Mouse (Mus musculus) lung, postnatal 25 days (tissue): ENCODE data around the gene Carmil3.

Experiments
- DNase-seq: peaks from one replicate; pipeline ENCODE4 v3.0.0; 2022; ENCODE audit warnings: low spot score

The Carmil3 gene

GRCm38 (mm10) chr14:55542268-55542667, 51.8 kb downstream of the Carmil3 start:
- DNase-seq: no peak

- no peak for DNase-seq
These were observed 53.9 kb downstream of the Carmil3 start for GRCm38 (mm10) chr14:55544334-55544733.

GRCm38 (mm10) chr14:55550191-55550590, 59.7 kb downstream of the Carmil3 start:
- no peak for DNase-seq

- no peak for DNase-seq
These were observed 60.9 kb downstream of the Carmil3 start for GRCm38 (mm10) chr14:55551347-55551746.

GRCm38 (mm10) chr14:55551794-55552193, 61.3 kb downstream of the Carmil3 start:
- DNase-seq: no peak

- DNase-seq: no peak
These were observed 64.2 kb downstream of the Carmil3 start for GRCm38 (mm10) chr14:55554635-55555034.

GRCm38 (mm10) chr14:55555788-55556187, 65.3 kb downstream of the Carmil3 start:
- DNase-seq: no peak

GRCm38 (mm10) chr14:55557003-55557402, 66.6 kb downstream of the Carmil3 start:
- DNase-seq: peak; percentile 93

GRCm38 (mm10) chr14:55557587-55557986, 67.1 kb downstream of the Carmil3 start:
- DNase-seq: no peak
